Mouse (Mus musculus) heart, postnatal 0 days (tissue): ENCODE data around the gene Ubxn11.

Experiments used
- CTCF ChIP-seq: IDR thresholded peaks from 2 replicates; pipeline ENCODE4 v1.5.1; 2016; ENCODE audit warnings: antibody characterized with exemption, control low read depth, low read depth
- EP300 ChIP-seq: IDR thresholded peaks from 2 replicates; pipeline ENCODE4 v1.6.1; 2016; ENCODE audit warnings: antibody characterized with exemption, low read depth

DNA sequence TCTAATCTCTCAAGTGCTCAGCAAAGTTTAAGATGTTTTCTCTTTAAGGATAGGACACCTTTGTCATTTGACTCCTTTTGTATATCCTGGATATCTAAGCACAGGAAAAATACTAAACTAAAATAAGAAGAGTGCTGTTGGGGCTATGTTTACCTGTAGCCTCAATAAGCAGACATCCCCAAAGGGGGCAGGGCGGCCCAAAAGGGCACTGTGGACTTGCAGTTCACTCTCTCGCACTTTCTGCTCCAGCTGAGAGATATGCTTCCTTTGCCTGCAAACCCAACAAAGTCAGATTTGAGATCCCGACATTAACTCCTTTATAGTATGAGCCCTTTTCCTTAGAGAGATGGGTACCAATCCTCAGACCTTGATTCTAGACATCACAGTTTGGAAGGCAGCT is 51.3 kb downstream of the Ubxn11 start:
- no peak for TF ChIP-seq CTCF
- TF ChIP-seq EP300 = no peak
